Mouse (Mus musculus): ENCODE results near the gene Btbd11.

- TF ChIP-seq POLR2A (IDR thresholded peaks at IDR 0.05; ENCODE audit: low read depth, low read length) (no peak), CTCF (conservative IDR thresholded peaks at IDR 0.05; ENCODE audit: insufficient read depth, insufficient read length, low read depth, low read length) (no peak)
Measured at GRCm38 (mm10) chr10:85446700-85447099, 60.1 kb downstream of the Btbd11 start.

Measured in kidney, adult 2 months (tissue).